Mouse (Mus musculus) heart, adult 2 months (tissue): Measurements from ENCODE around the gene Sfta2.

ENCODE experiments used
- CTCF ChIP-seq: fragments of 200-600 bp; IDR thresholded peaks from 2 replicates; pipeline ENCODE4 v1.8.1; 2022; ENCODE audit warnings: antibody characterized with exemption, mild to moderate bottlenecking, moderate library complexity
- POLR2A ChIP-seq: fragments of 200-500 bp; IDR thresholded peaks from 2 replicates; pipeline ENCODE4 v1.6.1; 2011; ENCODE audit warnings: mild to moderate bottlenecking, low read depth, low read length, control low read depth; ENCODE audit not compliant: insufficient read depth

DNA sequence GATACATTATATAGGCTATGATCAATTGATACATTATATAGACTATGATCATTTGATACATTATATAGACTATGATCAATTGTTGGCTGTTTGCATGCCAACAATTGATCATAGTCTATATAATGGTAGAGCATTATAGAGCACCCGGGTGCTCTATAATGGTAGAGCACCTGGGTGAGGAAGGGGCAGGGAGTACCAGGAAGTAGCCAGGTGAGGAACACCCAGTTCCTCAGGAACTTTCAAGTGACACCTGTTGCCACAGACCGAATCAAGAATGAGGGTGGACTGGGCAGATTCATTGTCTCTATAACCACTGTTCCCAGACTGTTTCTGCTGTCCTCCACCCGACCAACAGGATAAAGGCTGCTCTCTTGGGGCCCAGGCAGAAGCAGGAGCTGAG is 34.2 kb upstream of the Sfta2 start, which contains the start of gene 2300002M23Rik:
- TF ChIP-seq POLR2A (no peak), CTCF (no peak)
